Mouse (Mus musculus): ENCODE results near the gene Rdx.

DNA sequence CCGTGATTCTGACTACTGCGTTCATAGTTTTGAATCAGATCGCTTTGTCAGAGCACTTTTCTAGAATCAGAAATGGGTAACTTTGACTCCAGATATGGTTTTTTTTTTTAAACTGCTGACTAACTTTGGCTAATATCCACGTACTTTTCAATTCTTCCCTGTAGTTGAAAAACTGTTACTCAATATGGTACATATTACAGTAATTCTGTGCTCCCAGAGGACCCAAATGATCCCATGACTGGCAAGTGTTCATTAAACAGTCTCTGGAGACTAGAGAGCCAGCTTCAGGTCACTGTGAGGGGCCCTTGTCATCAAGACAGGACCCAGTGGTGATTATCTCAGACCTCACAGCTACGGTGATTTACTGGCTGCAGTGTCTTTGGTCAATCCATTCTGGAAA, 45.3 kb downstream of the Rdx start:
- TF ChIP-seq POLR2A (IDR thresholded peaks at IDR 0.05; ENCODE audit: borderline replicate concordance, extremely low read depth, insufficient read depth, insufficient read length, poor library complexity, severe bottlenecking) = no peak
- no peak for TF ChIP-seq CTCF (IDR thresholded peaks at IDR 0.05; ENCODE audit: borderline replicate concordance, extremely low read depth, insufficient read depth, insufficient read length)

All from brain, embryonic 14.5 days (tissue).